Mouse (Mus musculus): ENCODE results near the gene Kars.

- no peak for TF ChIP-seq CHD2 (IDR thresholded peaks at IDR 0.05; ENCODE audit: low read length)
- no peak for TF ChIP-seq CTCF (conservative IDR thresholded peaks at IDR 0.05 in 1 of 2, IDR thresholded peaks at IDR 0.05 in 1 of 2; ENCODE audit: low read depth in 2 of 2, low read length in 2 of 2)
- no peak for TF ChIP-seq TBP (conservative IDR thresholded peaks at IDR 0.05; ENCODE audit: low read depth, low read length)
- no peak for TF ChIP-seq POLR2A (IDR thresholded peaks at IDR 0.05; ENCODE audit: low read depth, low read length)
- no peak for TF ChIP-seq SIN3A (IDR thresholded peaks at IDR 0.05; ENCODE audit: low read length)
- no peak for TF ChIP-seq NRF1 (IDR thresholded peaks at IDR 0.05; ENCODE audit: low read depth, low read length)
- no peak for TF ChIP-seq MXI1 (IDR thresholded peaks at IDR 0.05; ENCODE audit: low read depth, low read length)
- TF ChIP-seq USF1 (IDR thresholded peaks at IDR 0.05; ENCODE audit: low read depth, low read length): no peak
- TF ChIP-seq JUN (IDR thresholded peaks at IDR 0.05; ENCODE audit: insufficient read depth, low read depth, low read length): no peak
- no peak for TF ChIP-seq MAFK (IDR thresholded peaks at IDR 0.05; ENCODE audit: insufficient replicate concordance, low read length)
Observed at GRCm38 (mm10) chr8:112037521-112037920, 26.4 kb upstream of the Kars start.
